Mouse (Mus musculus): ENCODE results near the gene Frmd8. TPM values are rescaled to one million over a fixed set of nuclear protein-coding genes. Genes with fewer than 3 reads are reported as not detected.

Gene Frmd8
- polyA plus RNA-seq, 1 experiment from 2014 or later, result 13.1 TPM

DNA sequence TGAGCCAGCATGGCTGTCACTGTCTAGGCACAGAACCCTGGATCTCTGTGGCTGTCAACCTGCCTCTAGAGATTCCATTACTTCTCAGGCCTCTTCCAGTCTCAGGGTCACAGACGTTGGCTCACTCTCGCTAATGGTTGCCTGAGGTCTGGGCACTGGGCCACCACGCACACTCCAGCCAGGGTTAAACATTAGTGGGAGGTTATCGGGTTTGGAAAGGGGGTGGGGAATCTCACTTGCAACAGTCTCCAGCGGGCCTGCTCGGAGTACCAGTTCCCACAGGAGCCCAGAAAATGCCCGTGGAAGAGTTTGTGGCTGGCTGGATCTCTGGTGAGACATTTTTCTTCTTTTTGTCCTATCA, 3.3 kb upstream of the Frmd8 start:
- Histone ChIP-seq H3K36me3 (ENCODE audit: control insufficient read depth, insufficient read depth, low read length) (no peaks in the 10 kb centered on the region), H3K27me3 (replicated peaks; ENCODE audit: control insufficient read depth, insufficient read depth, low read length) (no peaks in the 10 kb centered on the region), H3K9ac (ENCODE audit: low read length) (no peak overlapping the region), H3K27ac (ENCODE audit: low read depth, low read length) (no peak overlapping the region), H3K4me1 (ENCODE audit: control insufficient read depth, insufficient read depth, low read length) (peaks cover 13% of the 10 kb centered on the region; the same call in 1 of the 2 replicates), H3K4me3 (ENCODE audit: low read depth, low read length) (no peak overlapping the region), H3K9me3 (replicated peaks; ENCODE audit: control insufficient read depth, low read length) (no peaks in the 10 kb centered on the region), H3K4me2 (ENCODE audit: low read length) (no peak overlapping the region)
- WGBS, result 70% methylated on average over 7 of the region's 7 CpGs
- DNase-seq (ENCODE audit: low spot score), result no peak
- ATAC-seq, result no peak

DNA sequence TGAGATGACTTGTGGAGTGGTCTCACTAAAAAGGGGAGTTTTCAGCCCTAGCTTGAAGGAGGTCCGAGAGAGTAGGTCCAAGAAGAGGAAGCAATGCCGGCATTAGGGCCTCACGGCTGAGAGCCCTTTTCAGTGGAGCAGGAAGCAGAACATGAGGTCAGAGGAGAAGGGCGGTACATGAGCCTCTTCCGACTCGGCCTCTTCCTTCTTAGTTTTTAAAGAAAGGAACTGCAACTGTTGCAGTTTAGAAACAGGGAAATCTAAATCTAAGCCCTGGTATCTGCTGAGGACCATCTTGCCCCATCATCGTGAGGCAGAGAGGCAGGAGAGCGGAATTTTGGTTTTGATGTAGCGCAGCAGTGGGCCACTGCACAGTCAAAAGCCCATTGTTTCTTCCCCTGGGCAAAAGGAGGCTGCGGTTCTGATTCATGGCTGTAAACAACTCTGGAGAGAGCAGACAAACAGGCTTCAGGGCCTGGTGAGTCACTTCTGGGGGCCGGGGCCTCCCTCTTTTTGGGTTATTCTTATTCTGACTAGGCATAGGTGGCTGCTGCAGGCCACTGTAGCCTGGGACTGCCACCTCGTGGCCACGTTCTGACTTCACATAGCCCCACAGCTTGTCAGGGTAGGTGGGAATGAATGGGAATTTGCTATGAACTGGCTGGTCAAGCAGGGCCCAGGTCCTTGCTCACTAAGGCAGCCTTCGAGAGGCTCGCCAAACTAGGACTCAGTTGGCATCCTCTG, 2.7 kb upstream of the Frmd8 start, which contains the start of gene Slc25a45:
Gene Slc25a45, plus strand, starts transcription at position 191 of the 744 bp plus-strand sequence.
- H3K9me3 ChIP-seq (replicated peaks; ENCODE audit: control insufficient read depth, low read length), result no peaks in the 10 kb centered on the region
- no peak within 1 kb of the TSS for H3K4me2 ChIP-seq (ENCODE audit: low read length)
- peaks cover 13% of the 10 kb centered on the region; the same call in 1 of the 2 replicates for H3K4me1 ChIP-seq (ENCODE audit: control insufficient read depth, insufficient read depth, low read length)
- H3K4me3 ChIP-seq (ENCODE audit: low read depth, low read length), result no peak within 1 kb of the TSS
- no peaks in the 10 kb centered on the region for H3K27me3 ChIP-seq (replicated peaks; ENCODE audit: control insufficient read depth, insufficient read depth, low read length)
- peak within 1 kb of the TSS; percentile 26; the same call in 1 of the 2 replicates for H3K9ac ChIP-seq (ENCODE audit: low read length)
- WGBS, result 48% methylated on average over 15 of the region's 15 CpGs
- no peaks in the 10 kb centered on the region for H3K36me3 ChIP-seq (ENCODE audit: control insufficient read depth, insufficient read depth, low read length)
- ATAC-seq (peak; percentile 44; the same call in 1 of the 2 replicates), DNase-seq (ENCODE audit: low spot score) (peak; percentile 74)
- no peak within 1 kb of the TSS for H3K27ac ChIP-seq (ENCODE audit: low read depth, low read length)

DNA sequence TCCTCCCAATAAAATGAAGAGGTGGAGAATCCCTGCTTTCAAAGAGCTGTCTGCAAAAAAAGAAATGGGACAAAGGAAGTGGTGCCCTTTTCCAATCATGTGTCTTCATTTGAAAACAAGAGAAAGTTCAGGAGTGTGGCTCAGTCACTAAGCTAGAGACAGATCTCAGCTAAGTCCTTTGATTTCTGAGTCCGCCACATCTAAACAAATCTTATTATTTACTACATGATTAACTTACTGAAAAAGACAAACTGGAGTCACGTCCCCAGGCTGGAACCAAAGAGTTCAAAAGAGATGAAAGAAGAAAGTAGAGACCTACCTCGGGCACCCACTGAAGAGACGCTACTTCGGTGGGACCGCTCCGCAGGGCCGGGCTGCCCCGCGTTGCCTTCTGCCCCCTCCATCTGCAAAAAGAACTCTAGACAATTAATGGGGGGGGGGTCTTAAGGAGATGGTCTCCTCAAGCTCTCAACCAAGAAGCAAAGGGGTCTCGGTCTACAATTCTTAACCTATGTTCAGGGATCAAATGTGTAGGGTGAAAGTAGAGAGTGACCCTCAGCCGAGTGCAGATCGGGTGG, 594 bp downstream of the Frmd8 start:
- H3K9me3 ChIP-seq (replicated peaks; ENCODE audit: control insufficient read depth, low read length), result no peaks in the 10 kb centered on the region
- peaks cover 13% of the 10 kb centered on the region; the same call in 1 of the 2 replicates for H3K4me1 ChIP-seq (ENCODE audit: control insufficient read depth, insufficient read depth, low read length)
- 7% methylated on average over 13 of the region's 13 CpGs for WGBS
- peaks cover 7% of the 10 kb centered on the region; the same call in 1 of the 2 replicates for H3K36me3 ChIP-seq (ENCODE audit: control insufficient read depth, insufficient read depth, low read length)
- DNase-seq (ENCODE audit: low spot score), result no peak
- H3K27ac ChIP-seq (ENCODE audit: low read depth, low read length), result no peak overlapping the region
- H3K4me3 ChIP-seq (ENCODE audit: low read depth, low read length), result peak overlapping the region; percentile 75
- H3K27me3 ChIP-seq (replicated peaks; ENCODE audit: control insufficient read depth, insufficient read depth, low read length), result no peaks in the 10 kb centered on the region
- peak overlapping the region; percentile 82 for H3K9ac ChIP-seq (ENCODE audit: low read length)
- H3K4me2 ChIP-seq (ENCODE audit: low read length), result peak overlapping the region; percentile 90
- ATAC-seq, result 0 out of 2 replicates have a peak, but pooled peaks have one; percentile 4

DNA sequence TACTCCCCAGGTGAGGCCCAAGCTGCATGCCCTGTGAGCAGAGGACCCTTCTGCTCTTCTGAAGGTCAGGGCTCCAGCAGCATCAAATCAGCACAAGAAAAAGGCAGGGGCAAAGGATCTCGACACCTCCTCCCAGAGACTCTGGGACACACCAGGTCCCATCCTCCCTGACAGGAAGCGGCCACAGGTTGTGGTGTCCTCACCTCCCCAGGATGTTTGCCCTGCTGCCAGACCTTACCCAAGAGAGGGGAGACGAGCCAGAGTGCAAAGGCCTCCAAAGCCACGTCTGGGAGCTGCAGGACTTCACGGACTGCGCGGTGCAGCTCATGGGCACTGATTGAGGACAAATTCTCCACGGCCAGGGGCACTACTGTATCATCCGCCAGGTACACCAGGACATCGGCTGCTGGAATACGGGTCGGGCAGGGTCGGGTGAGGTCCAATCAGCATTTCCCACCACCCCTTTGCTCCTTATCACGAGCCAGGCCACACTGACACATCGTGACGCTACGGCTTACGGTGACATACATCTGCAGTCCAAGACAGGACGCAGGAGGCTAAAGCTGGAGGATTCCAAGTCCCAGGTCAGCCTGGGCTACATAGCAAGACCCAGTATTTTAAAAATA, 2.0 kb downstream of the Frmd8 start:
- Histone ChIP-seq H3K4me2 (ENCODE audit: low read length) (no peak overlapping the region), H3K36me3 (ENCODE audit: control insufficient read depth, insufficient read depth, low read length) (peaks cover 21% of the 10 kb centered on the region), H3K9me3 (replicated peaks; ENCODE audit: control insufficient read depth, low read length) (no peaks in the 10 kb centered on the region), H3K4me3 (ENCODE audit: low read depth, low read length) (no peak overlapping the region), H3K9ac (ENCODE audit: low read length) (no peak overlapping the region), H3K4me1 (ENCODE audit: control insufficient read depth, insufficient read depth, low read length) (peaks cover 13% of the 10 kb centered on the region; the same call in 1 of the 2 replicates), H3K27me3 (replicated peaks; ENCODE audit: control insufficient read depth, insufficient read depth, low read length) (no peaks in the 10 kb centered on the region), H3K27ac (ENCODE audit: low read depth, low read length) (no peak overlapping the region)
- DNase-seq (ENCODE audit: low spot score) (no peak), ATAC-seq (no peak)
- 87% methylated on average over 19 of the region's 19 CpGs for WGBS

DNA sequence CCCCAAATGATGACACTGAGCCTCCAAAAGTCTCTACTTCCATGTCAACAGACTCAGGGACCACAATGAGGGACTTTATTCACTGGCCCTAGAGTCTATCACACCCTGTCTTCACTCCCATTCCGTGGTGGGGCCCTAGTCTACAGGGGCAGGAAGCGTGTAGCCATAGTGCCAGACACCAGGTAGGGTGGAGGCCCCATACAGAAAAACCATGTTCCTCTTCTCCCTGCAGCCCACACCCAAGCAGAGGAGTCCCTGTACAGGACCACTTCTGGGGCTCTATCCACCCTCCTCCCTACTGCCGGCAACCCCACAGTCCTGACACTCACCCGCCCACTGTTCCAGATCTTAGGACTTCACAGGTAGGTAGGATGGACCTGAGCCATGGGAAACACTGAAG, 2.5 kb downstream of the Frmd8 start:
- no peaks in the 10 kb centered on the region for H3K9me3 ChIP-seq (replicated peaks; ENCODE audit: control insufficient read depth, low read length)
- H3K36me3 ChIP-seq (ENCODE audit: control insufficient read depth, insufficient read depth, low read length), result peaks cover 26% of the 10 kb centered on the region
- no peak overlapping the region for H3K4me2 ChIP-seq (ENCODE audit: low read length)
- no peak overlapping the region for H3K27ac ChIP-seq (ENCODE audit: low read depth, low read length)
- no peak overlapping the region for H3K9ac ChIP-seq (ENCODE audit: low read length)
- WGBS, result 91% methylated on average over 4 of the region's 4 CpGs
- ATAC-seq, result no peak
- H3K4me3 ChIP-seq (ENCODE audit: low read depth, low read length), result no peak overlapping the region
- DNase-seq (ENCODE audit: low spot score), result no peak
- no peaks in the 10 kb centered on the region for H3K27me3 ChIP-seq (replicated peaks; ENCODE audit: control insufficient read depth, insufficient read depth, low read length)
- peaks cover 13% of the 10 kb centered on the region; the same call in 1 of the 2 replicates for H3K4me1 ChIP-seq (ENCODE audit: control insufficient read depth, insufficient read depth, low read length)

DNA sequence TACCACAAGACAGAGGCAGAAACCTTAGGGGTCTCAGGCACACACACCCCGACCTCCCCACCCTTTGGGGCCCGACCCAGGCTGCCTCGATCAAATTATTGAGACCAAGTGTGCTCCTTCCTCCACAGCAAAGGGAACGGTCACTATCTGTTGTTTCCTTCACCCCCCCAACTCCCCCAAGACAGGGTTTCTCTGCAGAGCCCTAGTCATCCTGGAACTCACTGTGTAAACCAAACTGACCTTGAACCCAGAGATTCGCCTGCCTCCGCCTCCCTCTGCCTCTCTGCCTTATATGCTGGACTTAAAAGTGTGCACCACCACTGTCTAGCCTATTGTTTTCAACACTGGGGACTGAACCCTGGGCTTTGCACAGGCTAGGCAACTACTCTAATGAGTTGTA, 3.4 kb downstream of the Frmd8 start:
- Histone ChIP-seq H3K9ac (ENCODE audit: low read length) (0 out of 2 replicates have a peak overlapping the region, but pooled peaks have one; percentile 8), H3K27ac (ENCODE audit: low read depth, low read length) (0 out of 2 replicates have a peak overlapping the region, but pooled peaks have one; percentile 44), H3K4me3 (ENCODE audit: low read depth, low read length) (no peak overlapping the region), H3K4me2 (ENCODE audit: low read length) (no peak overlapping the region), H3K4me1 (ENCODE audit: control insufficient read depth, insufficient read depth, low read length) (peaks cover 13% of the 10 kb centered on the region; the same call in 1 of the 2 replicates), H3K27me3 (replicated peaks; ENCODE audit: control insufficient read depth, insufficient read depth, low read length) (no peaks in the 10 kb centered on the region), H3K9me3 (replicated peaks; ENCODE audit: control insufficient read depth, low read length) (no peaks in the 10 kb centered on the region), H3K36me3 (ENCODE audit: control insufficient read depth, insufficient read depth, low read length) (peaks cover 29% of the 10 kb centered on the region)
- 64% methylated on average over 6 of the region's 6 CpGs for WGBS
- ATAC-seq, result no peak
- no peak for DNase-seq (ENCODE audit: low spot score)

DNA sequence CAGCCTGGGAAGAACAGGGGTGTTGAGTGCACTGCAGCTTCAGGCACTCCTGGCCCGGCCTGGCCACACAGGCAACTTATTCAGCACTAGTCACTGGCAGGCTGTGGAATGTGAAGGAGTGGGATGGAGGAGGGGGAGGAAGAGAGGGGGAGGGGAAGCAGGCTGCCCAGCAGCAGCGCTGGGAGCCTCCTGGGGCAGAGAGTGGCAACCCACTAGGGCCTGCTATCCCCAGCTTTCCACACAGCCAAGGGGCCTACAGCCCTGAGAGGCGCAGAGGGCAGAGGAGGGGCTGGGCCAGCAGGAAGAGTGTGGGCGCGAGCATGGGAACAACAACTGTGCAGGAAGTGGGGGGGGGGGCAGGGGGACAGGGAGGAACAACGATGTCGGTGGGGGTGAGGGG, 3.8 kb downstream of the Frmd8 start:
- 3% methylated on average over 7 of the region's 7 CpGs for WGBS

DNA sequence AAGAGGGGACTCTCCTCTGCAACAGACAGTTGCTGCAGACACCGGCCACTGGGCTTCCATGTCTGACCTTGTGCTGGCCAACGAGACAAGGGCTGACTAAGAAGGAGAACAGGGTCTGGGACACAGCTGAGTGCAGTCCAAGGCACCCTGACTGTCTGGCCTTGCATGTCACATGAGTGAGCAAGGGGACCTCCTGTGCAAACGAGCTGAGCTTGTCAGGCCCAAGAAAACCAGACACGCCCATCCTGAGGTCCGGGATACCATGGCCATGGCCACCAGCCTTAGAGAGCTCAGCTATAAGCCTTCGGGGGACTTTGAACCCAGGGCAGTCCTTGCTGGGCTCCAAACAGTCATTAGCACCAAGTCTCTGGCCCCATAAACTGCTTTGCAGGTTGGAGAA, 7.0 kb downstream of the Frmd8 start:
- H3K36me3 ChIP-seq (ENCODE audit: control insufficient read depth, insufficient read depth, low read length), result peaks cover 59% of the 10 kb centered on the region
- H3K4me1 ChIP-seq (ENCODE audit: control insufficient read depth, insufficient read depth, low read length), result no peaks in the 10 kb centered on the region
- ATAC-seq (no peak), DNase-seq (ENCODE audit: low spot score) (no peak)
- H3K9ac ChIP-seq (ENCODE audit: low read length), result no peak overlapping the region
- no peak overlapping the region for H3K4me2 ChIP-seq (ENCODE audit: low read length)
- no peaks in the 10 kb centered on the region for H3K9me3 ChIP-seq (replicated peaks; ENCODE audit: control insufficient read depth, low read length)
- H3K27ac ChIP-seq (ENCODE audit: low read depth, low read length), result no peak overlapping the region
- no peaks in the 10 kb centered on the region for H3K27me3 ChIP-seq (replicated peaks; ENCODE audit: control insufficient read depth, insufficient read depth, low read length)
- WGBS, result 86% methylated on average over 6 of the region's 6 CpGs
- H3K4me3 ChIP-seq (ENCODE audit: low read depth, low read length), result no peak overlapping the region

More for the DNA sequence above, 3.8 kb downstream of the Frmd8 start:
- Histone ChIP-seq H3K4me1 (ENCODE audit: control insufficient read depth, insufficient read depth, low read length) (peaks cover 13% of the 10 kb centered on the region; the same call in 1 of the 2 replicates), H3K4me3 (ENCODE audit: low read depth, low read length) (no peak overlapping the region), H3K9ac (ENCODE audit: low read length) (peak overlapping the region; percentile 8; the same call in 1 of the 2 replicates), H3K4me2 (ENCODE audit: low read length) (no peak overlapping the region), H3K36me3 (ENCODE audit: control insufficient read depth, insufficient read depth, low read length) (peaks cover 30% of the 10 kb centered on the region), H3K27me3 (replicated peaks; ENCODE audit: control insufficient read depth, insufficient read depth, low read length) (no peaks in the 10 kb centered on the region), H3K9me3 (replicated peaks; ENCODE audit: control insufficient read depth, low read length) (no peaks in the 10 kb centered on the region), H3K27ac (ENCODE audit: low read depth, low read length) (peak overlapping the region; percentile 44; the same call in 1 of the 2 replicates)
- DNase-seq (ENCODE audit: low spot score) (no peak), ATAC-seq (no peak)

Data from forebrain, embryonic 14.5 days (tissue).